Mouse (Mus musculus) neural tube, embryonic 12.5 days (tissue): Measurements from ENCODE around the gene Gm49373. TPM values are rescaled to one million over a fixed set of nuclear protein-coding genes. Genes with fewer than 3 reads are reported as not detected.

Experiments used
- ATAC-seq: fragments of 200-750 bp; cut with Nextera tagmentation; 2 replicates; pipeline ENCODE4 v1.8.0; 2017; ENCODE audit warnings: low read depth, mild to moderate bottlenecking, moderate TSS enrichment, moderate library complexity; ENCODE audit not compliant: low FRiP score
- H3K27ac ChIP-seq: fragments of 300-500 bp; sonication (generic); 2 replicates; pipeline ENCODE4 v1.5.1; 2016
- H3K27me3 ChIP-seq: fragments of 300-500 bp; sonication (generic); replicated peaks from 2 replicates; pipeline ENCODE4 v1.6.1; 2016; ENCODE audit warnings: mild to moderate bottlenecking
- H3K36me3 ChIP-seq: fragments of 300-500 bp; sonication (generic); 2 replicates; pipeline ENCODE4 v1.6.1; 2016; ENCODE audit warnings: mild to moderate bottlenecking
- H3K4me1 ChIP-seq: fragments of 300-500 bp; sonication (generic); 2 replicates; pipeline ENCODE4 v1.6.1; 2016
- H3K4me2 ChIP-seq: fragments of 300-500 bp; sonication (generic); replicated peaks from 2 replicates; pipeline ENCODE4 v1.6.1; 2016; ENCODE audit warnings: mild to moderate bottlenecking
- H3K4me3 ChIP-seq: fragments of 300-500 bp; sonication (generic); 2 replicates; pipeline ENCODE4 v1.5.1; 2016
- H3K9ac ChIP-seq: fragments of 300-500 bp; sonication (generic); 2 replicates; pipeline ENCODE4 v1.6.1; 2016; ENCODE audit warnings: mild to moderate bottlenecking
- H3K9me3 ChIP-seq: fragments of 300-500 bp; sonication (generic); 2 replicates; pipeline ENCODE4 v1.6.1; 2016; ENCODE audit warnings: mild to moderate bottlenecking
- WGBS: fragments of 180-500 bp; shearing (Covaris S2); methylation state at CpG from one replicate; pipeline ENCODE4 v1.1.7; 2016; 5-methylcytosine and 5-hydroxymethylcytosine counted together
- polyA plus RNA-seq: library from polyadenylated mRNA; unstranded; fragments of >200 nt; fragmentation: Nextera tagmentation; extraction: Ambion mirVana; gene quantifications from 2 replicates; pipeline ENCODE4 v1.2.1, GENCODE M21; 2016

Gm49373 gene
- polyA plus RNA-seq, result 0.96 and 1.7 TPM in 2 replicates

DNA sequence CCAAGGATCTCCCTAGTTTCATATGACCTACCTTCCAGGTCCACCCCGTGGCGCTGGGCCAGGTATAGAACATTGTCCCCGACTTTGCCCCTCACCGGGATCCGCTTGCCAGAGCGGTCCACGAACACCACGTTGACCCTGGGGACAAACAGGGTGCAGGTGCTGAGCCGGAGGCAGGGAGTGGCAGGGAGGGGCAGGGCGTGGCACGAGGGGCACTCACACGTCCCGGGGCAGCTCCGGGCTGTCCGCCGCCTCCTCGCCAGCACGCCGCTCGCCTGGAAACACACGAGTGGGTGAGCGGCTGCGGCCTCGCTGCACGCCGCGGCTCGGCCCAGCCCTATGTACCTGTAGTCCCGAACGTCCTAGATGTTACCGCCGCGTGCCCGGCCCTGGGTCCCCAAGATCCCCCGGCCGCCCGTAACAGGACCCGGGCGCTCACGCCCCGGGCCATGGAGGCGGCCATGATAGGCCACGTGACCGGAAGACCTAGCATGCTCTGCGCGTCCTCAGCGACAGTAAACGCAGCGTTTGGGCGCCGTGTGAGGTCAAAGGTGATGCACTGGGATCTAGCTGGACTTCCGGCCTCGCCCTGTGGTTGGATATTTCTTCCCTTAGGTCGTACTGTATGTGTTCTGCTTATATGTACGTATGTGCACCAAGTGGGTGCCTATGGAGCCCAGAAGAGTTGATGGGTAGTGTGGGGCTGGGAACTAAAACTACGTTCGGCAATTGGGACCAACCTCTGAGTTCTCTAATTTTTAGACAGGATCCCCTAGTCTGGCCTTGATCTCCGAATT lies at the start of gene Gm49373, which contains the start of gene Fdx1l:
TSS of gene Gm49373 (minus strand) at position 53 of the 797 bp plus-strand sequence.
TSS of gene Fdx1l (minus strand) at position 571 of the 797 bp plus-strand sequence.
- Histone ChIP-seq H3K9ac (peak within 1 kb of the TSS; percentile 82), H3K27me3 (no peaks in the 10 kb centered on the region), H3K4me1 (peaks cover 13% of the 10 kb centered on the region), H3K4me2 (peak within 1 kb of the TSS; percentile 83), H3K36me3 (peaks cover 41% of the 10 kb centered on the region), H3K27ac (0 out of 2 replicates have a peak within 1 kb of the TSS, but pooled peaks have one; percentile 10), H3K4me3 (peak within 1 kb of the TSS; percentile 80), H3K9me3 (no peaks in the 10 kb centered on the region)
- 3% methylated on average over 58 of the region's 58 CpGs for WGBS
- ATAC-seq, result peak; percentile 93

DNA sequence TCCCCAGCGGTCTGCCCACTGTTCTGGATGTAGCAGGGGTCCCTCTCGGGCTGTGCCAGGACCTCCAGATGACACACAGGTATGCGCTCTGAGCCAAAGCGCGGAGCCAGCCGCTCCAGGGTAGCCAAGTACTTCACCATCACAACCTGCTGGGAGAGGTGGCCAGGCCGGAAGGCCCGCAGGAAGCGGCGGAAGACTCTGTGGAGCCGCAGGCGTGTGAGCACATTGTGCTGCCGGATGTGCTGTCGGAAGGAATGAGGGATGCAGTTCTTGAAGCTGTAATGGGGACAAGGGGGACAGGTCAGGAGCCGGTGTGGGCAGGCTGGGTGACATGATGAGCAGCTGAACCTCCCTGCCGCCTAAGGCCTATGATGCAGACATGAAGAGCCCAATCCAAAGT lies 48.6 kb upstream of the Gm49373 start:
- no peaks in the 10 kb centered on the region for H3K9me3 ChIP-seq
- 88% methylated on average over 16 of the region's 16 CpGs for WGBS
- H3K27ac ChIP-seq, result no peak overlapping the region
- 0 out of 2 replicates have a peak overlapping the region, but pooled peaks have one; percentile 17 for H3K9ac ChIP-seq
- no peak overlapping the region for H3K4me2 ChIP-seq
- no peaks in the 10 kb centered on the region for H3K27me3 ChIP-seq
- ATAC-seq, result no peak
- peaks cover 37% of the 10 kb centered on the region for H3K36me3 ChIP-seq
- H3K4me1 ChIP-seq, result no peaks in the 10 kb centered on the region
- no peak overlapping the region for H3K4me3 ChIP-seq

DNA sequence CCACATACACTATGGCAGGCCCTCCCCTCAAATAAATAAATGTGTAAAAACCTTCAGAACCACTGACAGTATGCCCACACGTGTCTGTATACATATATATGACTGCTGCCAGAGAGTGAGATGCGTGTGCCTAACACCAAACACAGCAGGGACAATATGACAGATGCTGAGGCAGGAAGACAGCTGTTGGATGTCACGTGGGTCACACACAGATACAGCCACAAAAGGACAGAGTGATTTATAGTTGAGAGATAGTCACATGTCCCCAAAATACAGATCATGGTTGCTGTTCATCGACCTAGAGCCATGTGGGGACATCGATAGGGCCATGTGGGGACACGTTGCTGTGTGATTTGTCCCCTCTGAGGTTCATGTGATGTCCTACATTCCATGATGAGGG lies 44.2 kb upstream of the Gm49373 start:
- peaks cover 16% of the 10 kb centered on the region for H3K36me3 ChIP-seq
- H3K4me1 ChIP-seq, result no peaks in the 10 kb centered on the region
- 77% methylated on average over 6 of the region's 6 CpGs for WGBS
- no peak for ATAC-seq
- no peaks in the 10 kb centered on the region for H3K27me3 ChIP-seq
- no peak overlapping the region for H3K4me3 ChIP-seq
- H3K9ac ChIP-seq, result no peak overlapping the region
- no peaks in the 10 kb centered on the region for H3K9me3 ChIP-seq
- no peak overlapping the region for H3K4me2 ChIP-seq
- H3K27ac ChIP-seq, result no peak overlapping the region

DNA sequence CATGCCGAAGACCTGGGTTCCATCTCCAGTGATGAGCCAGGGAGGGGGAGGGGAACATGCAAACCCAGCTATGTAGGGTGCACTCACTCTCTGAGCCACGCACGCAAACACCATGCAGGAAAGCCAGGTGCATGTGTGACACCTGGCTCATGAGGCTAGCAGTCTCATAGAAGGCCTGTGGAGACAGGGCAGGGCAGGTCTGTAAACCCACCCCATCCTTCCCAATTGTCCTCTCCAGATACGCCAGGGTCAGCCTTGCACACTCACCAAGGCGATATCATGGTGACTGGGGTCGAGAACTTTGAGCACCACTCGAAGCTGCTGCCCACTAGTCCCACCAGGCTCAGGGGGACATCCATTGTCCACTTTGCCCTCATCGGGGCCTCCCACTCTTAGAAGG lies 42.2 kb upstream of the Gm49373 start:
- H3K9me3 ChIP-seq, result no peaks in the 10 kb centered on the region
- no peak overlapping the region for H3K9ac ChIP-seq
- H3K4me3 ChIP-seq, result no peak overlapping the region
- no peaks in the 10 kb centered on the region for H3K27me3 ChIP-seq
- 89% methylated on average over 8 of the region's 8 CpGs for WGBS
- peaks cover 3% of the 10 kb centered on the region for H3K36me3 ChIP-seq
- H3K4me2 ChIP-seq, result no peak overlapping the region
- no peaks in the 10 kb centered on the region for H3K4me1 ChIP-seq
- no peak for ATAC-seq
- H3K27ac ChIP-seq, result no peak overlapping the region

DNA sequence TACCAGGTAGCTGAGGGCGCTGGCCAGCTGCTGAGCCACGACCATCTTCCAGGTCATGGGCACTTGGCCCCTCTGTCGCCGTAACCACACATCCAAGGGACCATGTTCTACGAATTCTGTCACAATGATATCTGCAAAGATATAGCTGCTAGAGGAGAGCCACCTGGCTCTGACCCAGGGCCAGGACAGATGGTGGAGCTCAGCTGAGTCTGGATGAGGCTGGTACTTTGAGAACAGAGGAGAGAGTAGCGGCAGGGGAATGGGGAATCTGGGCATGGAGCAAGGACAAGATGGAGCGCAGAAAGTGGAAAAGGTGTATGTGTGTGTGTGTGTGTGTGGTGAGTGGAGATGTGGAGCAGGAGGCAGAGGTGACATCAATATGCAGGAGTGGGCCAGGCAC lies 41.3 kb upstream of the Gm49373 start:
- H3K9ac ChIP-seq, result no peak overlapping the region
- no peak for ATAC-seq
- no peak overlapping the region for H3K27ac ChIP-seq
- H3K4me3 ChIP-seq, result no peak overlapping the region
- 94% methylated on average over 7 of the region's 7 CpGs for WGBS
- no peaks in the 10 kb centered on the region for H3K27me3 ChIP-seq
- H3K9me3 ChIP-seq, result no peaks in the 10 kb centered on the region
- H3K36me3 ChIP-seq, result no peaks in the 10 kb centered on the region; the same call in 1 of the 2 replicates
- H3K4me1 ChIP-seq, result no peaks in the 10 kb centered on the region
- no peak overlapping the region for H3K4me2 ChIP-seq

DNA sequence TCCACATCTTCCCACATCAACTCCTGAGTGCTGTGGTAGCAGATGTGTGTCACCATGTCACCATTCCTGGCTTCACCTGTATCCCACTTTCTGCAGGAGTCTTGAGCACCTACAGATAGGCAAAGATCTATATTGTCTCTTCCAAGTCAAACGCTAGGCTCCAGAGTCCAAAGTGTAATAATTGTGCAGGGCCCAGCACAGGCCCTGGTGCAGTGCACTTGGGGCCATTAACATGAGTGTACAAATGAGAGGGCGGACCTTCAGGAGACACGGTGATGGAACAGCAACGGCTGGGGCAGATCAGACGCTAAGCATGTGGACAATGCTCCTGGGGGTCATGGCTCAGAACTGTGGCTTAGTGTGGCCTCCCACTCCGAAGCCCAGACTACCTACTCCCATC lies 40.9 kb upstream of the Gm49373 start:
- H3K4me3 ChIP-seq, result no peak overlapping the region
- H3K4me2 ChIP-seq, result no peak overlapping the region
- H3K9ac ChIP-seq, result no peak overlapping the region
- WGBS, result 92% methylated on average over 6 of the region's 6 CpGs
- H3K36me3 ChIP-seq, result no peaks in the 10 kb centered on the region; the same call in 1 of the 2 replicates
- H3K27ac ChIP-seq, result no peak overlapping the region
- no peak for ATAC-seq
- H3K27me3 ChIP-seq, result no peaks in the 10 kb centered on the region
- no peaks in the 10 kb centered on the region for H3K4me1 ChIP-seq
- H3K9me3 ChIP-seq, result no peaks in the 10 kb centered on the region

DNA sequence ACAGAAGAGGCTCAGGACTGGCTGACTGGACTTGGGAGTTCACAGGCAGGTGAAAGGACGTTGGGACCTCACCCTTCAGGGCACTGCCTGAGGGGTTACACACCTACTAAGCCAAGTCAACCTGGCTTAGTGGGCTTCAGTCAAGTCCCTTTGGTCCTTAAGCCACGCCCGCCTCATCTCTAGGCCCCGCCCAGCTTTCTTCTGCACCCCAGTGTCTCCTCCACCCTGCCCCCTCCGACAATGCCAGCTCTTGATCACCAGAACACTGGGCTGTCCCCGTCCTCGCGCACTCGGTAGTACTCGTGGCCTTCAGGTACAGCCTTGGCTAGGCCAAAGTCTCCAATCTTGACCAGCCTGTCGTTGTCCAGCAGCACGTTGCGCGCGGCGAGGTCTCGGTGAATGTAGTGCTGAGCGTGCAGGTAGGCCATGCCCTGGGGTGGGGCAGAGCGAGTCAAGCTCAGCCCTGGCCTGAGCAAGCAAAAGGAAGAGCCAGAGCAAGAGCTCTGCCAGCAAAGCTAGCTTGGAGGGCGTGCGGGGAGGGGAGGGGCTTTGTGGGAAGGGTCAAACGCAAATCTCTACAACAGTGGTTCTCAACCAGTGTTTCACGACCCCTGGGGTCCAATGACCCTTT lies 34.8 kb upstream of the Gm49373 start:
- no peak overlapping the region for H3K9ac ChIP-seq
- no peaks in the 10 kb centered on the region for H3K9me3 ChIP-seq
- no peak overlapping the region for H3K27ac ChIP-seq
- H3K27me3 ChIP-seq, result no peaks in the 10 kb centered on the region
- H3K4me1 ChIP-seq, result no peaks in the 10 kb centered on the region
- 45% methylated on average over 23 of the region's 23 CpGs for WGBS
- no peak overlapping the region for H3K4me2 ChIP-seq
- no peak for ATAC-seq
- 0 out of 2 replicates have a peak, but pooled peaks cover 4% of the 10 kb centered on the region for H3K36me3 ChIP-seq
- no peak overlapping the region for H3K4me3 ChIP-seq

DNA sequence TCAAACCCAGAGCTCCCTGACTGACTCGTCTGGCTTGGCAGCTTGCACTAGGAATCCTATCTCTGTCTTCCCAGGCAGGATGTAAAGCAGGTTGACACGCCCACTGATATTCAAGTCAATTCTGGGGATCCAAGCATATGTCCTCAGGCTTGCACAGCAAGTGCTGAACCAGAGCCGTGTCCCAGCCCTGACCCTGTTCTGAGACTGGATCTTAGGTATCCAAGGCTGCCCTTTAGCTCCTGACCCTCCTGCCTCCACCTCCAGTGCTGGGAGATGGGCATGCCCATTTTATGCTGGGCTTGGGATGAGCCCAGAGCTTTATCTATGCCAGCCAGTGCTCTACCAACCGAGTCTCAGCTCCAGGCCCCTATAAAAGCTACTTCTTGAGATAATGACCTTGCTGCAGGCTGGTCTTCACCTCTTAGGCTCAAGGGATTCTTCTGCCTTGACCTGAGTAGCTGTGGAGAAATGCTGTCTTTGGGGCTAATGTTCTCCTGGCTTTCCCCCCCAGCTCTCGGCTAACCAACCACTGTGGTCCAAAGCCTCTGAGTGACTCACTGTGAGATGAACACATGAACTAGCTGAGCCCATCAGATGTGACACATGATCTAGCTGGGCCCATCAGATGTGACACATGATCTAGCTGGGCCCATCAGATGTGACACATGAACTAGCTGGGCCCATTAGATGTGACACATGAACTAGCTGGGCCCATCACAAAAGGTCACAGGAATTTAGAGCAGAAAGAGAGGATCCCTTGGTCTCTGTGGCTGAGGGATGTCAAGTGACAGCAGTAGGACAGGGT lies 33.1 kb upstream of the Gm49373 start:
- Histone ChIP-seq H3K4me3 (no peak overlapping the region), H3K27me3 (no peaks in the 10 kb centered on the region), H3K27ac (no peak overlapping the region), H3K9me3 (no peaks in the 10 kb centered on the region), H3K36me3 (0 out of 2 replicates have a peak, but pooled peaks cover 4% of the 10 kb centered on the region), H3K4me1 (no peaks in the 10 kb centered on the region), H3K9ac (no peak overlapping the region), H3K4me2 (no peak overlapping the region)
- no peak for ATAC-seq
- WGBS, result 80% methylated on average over 5 of the region's 5 CpGs

DNA sequence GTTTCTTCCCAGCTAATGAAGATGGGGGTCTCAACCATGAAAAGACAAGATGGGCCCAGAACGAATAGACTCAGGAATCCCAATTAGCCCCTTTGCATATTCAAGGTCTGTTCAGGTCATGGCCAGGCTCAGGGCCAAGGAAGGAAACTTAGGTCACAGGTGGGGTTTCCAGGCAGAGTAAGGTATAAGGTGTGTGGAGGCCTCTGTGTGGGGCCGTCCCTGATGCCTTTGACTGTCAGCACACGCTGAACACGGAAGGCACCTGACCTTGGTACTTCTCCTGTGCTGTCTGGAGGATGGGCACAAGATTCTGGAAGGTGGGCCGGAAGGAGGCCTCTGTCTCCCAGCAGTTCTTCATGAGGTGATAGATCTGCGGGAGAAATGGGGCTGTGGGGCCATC lies 31.9 kb upstream of the Gm49373 start:
- Histone ChIP-seq H3K9me3 (no peaks in the 10 kb centered on the region), H3K4me2 (no peak overlapping the region), H3K9ac (no peak overlapping the region), H3K27ac (no peak overlapping the region), H3K27me3 (no peaks in the 10 kb centered on the region), H3K4me1 (no peaks in the 10 kb centered on the region), H3K4me3 (no peak overlapping the region), H3K36me3 (0 out of 2 replicates have a peak, but pooled peaks cover 4% of the 10 kb centered on the region)
- 83% methylated on average over 6 of the region's 6 CpGs for WGBS
- ATAC-seq, result no peak

DNA sequence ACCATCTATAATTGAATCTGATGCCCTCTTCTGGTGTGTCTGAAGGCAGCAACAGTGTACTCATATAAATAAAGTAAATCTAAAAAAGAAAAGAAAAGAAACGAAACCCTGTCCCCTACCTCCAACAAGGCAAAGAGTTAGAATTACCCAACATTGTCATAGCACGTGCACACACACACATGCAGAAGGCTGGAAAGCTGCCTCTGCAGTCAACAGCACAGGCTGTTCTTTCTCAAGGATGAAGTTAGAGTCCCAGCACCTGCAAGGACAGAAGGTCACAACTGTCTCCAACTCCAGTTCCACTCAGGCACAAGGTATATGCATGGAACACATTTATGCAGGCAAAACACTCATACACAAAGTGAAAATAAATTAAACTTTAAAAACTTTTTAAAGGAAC lies 29.2 kb upstream of the Gm49373 start:
- H3K4me1 ChIP-seq, result no peaks in the 10 kb centered on the region
- ATAC-seq, result no peak
- H3K27ac ChIP-seq, result no peak overlapping the region
- WGBS, result 98% methylated on average over 2 of the region's 2 CpGs
- H3K9me3 ChIP-seq, result no peaks in the 10 kb centered on the region
- H3K9ac ChIP-seq, result no peak overlapping the region
- no peak overlapping the region for H3K4me3 ChIP-seq
- no peaks in the 10 kb centered on the region for H3K27me3 ChIP-seq
- H3K36me3 ChIP-seq, result no peaks in the 10 kb centered on the region
- H3K4me2 ChIP-seq, result no peak overlapping the region

DNA sequence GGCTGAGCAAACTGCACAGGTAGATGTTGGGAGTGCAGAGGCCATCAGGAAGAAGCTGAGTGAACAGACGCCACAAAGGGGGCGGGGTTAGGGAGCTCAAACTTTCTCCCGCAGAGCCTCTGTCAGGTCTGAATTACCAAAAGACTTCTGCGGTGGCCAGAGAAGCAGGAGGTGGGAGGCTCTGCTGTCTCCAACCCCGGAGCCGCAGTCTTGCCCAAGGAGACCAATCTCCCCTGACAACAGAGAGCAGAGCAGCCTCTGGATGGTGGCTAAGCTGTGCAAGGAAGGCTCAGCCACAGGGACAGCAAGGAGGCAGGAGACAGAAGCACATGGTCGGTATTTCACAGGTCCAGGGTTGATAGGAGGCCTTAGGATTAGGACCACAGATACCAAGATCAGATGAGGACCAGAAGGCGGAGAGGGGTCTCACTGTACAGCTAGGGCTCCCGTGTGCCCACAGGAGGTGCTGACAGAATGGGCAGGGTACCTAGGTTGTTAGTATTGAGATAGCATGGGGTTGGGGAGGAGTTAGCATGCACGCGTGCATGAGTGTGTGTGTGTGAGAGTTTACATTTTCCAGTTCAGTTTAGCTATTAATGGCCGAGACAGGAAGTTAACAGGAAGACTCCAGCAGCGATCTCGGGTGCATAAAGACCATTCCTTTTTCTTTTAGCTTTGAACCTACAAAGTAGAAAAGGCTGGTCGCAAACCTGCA lies 27.7 kb upstream of the Gm49373 start:
- Histone ChIP-seq H3K27ac (no peak overlapping the region), H3K36me3 (no peaks in the 10 kb centered on the region), H3K4me2 (no peak overlapping the region), H3K4me3 (no peak overlapping the region), H3K9me3 (no peaks in the 10 kb centered on the region), H3K27me3 (no peaks in the 10 kb centered on the region), H3K9ac (no peak overlapping the region), H3K4me1 (no peaks in the 10 kb centered on the region)
- no peak for ATAC-seq
- 53% methylated on average over 15 of the region's 15 CpGs for WGBS
